Mouse (Mus musculus) left cerebral cortex, postnatal 14 days (tissue): ENCODE results near the gene Tcf20. TPM values are rescaled to one million over a fixed set of nuclear protein-coding genes. Genes with fewer than 3 reads are reported as not detected.

ENCODE experiments used
- DNase-seq, 2 experiments: peaks; one replicate each; pipeline ENCODE4 v3.0.0; 2021 to 2022; ENCODE audit warnings: low spot score in 2 of 2, mixed read lengths in 1 of 2
- intact Hi-C: fragments of 180-260 bp; cut with DNase I; formaldehyde crosslinking; loops from one replicate; pipeline ENCODE4 v1.15.1; 2025
- total RNA-seq, 2 experiments: library from RNA; stranded (reverse); gene quantifications; 2 replicates each; pipeline ENCODE4 v1.2.3; 2021

Gene Tcf20
- total RNA-seq, 2 experiments from 2014 or later = 127 to 151 TPM

- no peak for DNase-seq
- intact Hi-C loops = loop anchor here (10.0 kb wide), 1 partner anchor 70 kb away; the partner anchor contains the start of gene Nfam1
Measured at GRCm38 (mm10) chr15:82964266-82964825, 23.3 kb downstream of the Tcf20 start.

GRCm38 (mm10) chr15:82963556-82964156 lies 24.0 kb downstream of the Tcf20 start:
- intact Hi-C loops = loop anchor here (10.0 kb wide), 1 partner anchor 71 kb away; the partner anchor contains the start of gene Nfam1
- no peak for DNase-seq

- intact Hi-C loops = loop anchor here (10.0 kb wide), 1 partner anchor 72 kb away; the partner anchor contains the start of gene Nfam1
- no peak for DNase-seq
Measured at GRCm38 (mm10) chr15:82963090-82963489, 24.6 kb downstream of the Tcf20 start.

- peak in 1 of 2 experiments; percentile 39 for DNase-seq
- intact Hi-C loops = loop anchor here (10.0 kb wide), 1 partner anchor 72 kb away; the partner anchor contains the start of gene Nfam1
Measured at GRCm38 (mm10) chr15:82962536-82962935, 25.1 kb downstream of the Tcf20 start.

- intact Hi-C loops = loop anchor here (10.0 kb wide), 1 partner anchor 74 kb away; the partner anchor contains the start of gene Nfam1
- no peak for DNase-seq
Measured at GRCm38 (mm10) chr15:82960786-82961561, 26.7 kb downstream of the Tcf20 start.

- intact Hi-C loops = no loop called here
- DNase-seq = no peak
Measured at GRCm38 (mm10) chr15:82959151-82959550, 28.5 kb downstream of the Tcf20 start.

- peak; percentile 48 to 72 for DNase-seq
- intact Hi-C loops = no loop called here
Measured at GRCm38 (mm10) chr15:82958253-82958701, 29.4 kb downstream of the Tcf20 start.

GRCm38 (mm10) chr15:82956721-82957120 lies 31.0 kb downstream of the Tcf20 start:
- intact Hi-C loops = no loop called here
- no peak for DNase-seq

GRCm38 (mm10) chr15:82956310-82956709 lies 31.4 kb downstream of the Tcf20 start:
- intact Hi-C loops = no loop called here
- no peak for DNase-seq

GRCm38 (mm10) chr15:82955286-82955685 lies 32.4 kb downstream of the Tcf20 start:
- intact Hi-C loops = no loop called here
- no peak for DNase-seq

- DNase-seq = no peak
- intact Hi-C loops = no loop called here
Measured at GRCm38 (mm10) chr15:82954034-82954433, 33.6 kb downstream of the Tcf20 start.

- intact Hi-C loops = no loop called here
- no peak for DNase-seq
Measured at GRCm38 (mm10) chr15:82953096-82953495, 34.6 kb downstream of the Tcf20 start.

GRCm38 (mm10) chr15:82952292-82952705 lies 35.4 kb downstream of the Tcf20 start:
- no peak for DNase-seq
- intact Hi-C loops = no loop called here

- DNase-seq = no peak
- intact Hi-C loops = no loop called here
Measured at GRCm38 (mm10) chr15:82950246-82950645, 37.4 kb downstream of the Tcf20 start.

- DNase-seq = no peak
- intact Hi-C loops = no loop called here
Measured at GRCm38 (mm10) chr15:82947431-82947830, 40.2 kb downstream of the Tcf20 start.

- intact Hi-C loops = no loop called here
- no peak for DNase-seq
Measured at GRCm38 (mm10) chr15:82944479-82945195, 43.0 kb downstream of the Tcf20 start.

- peak; percentile 81 to 88 for DNase-seq
- intact Hi-C loops = no loop called here
Measured at GRCm38 (mm10) chr15:82941733-82942132, 45.9 kb downstream of the Tcf20 start.

GRCm38 (mm10) chr15:82940494-82941214 lies 47.0 kb downstream of the Tcf20 start:
- intact Hi-C loops = no loop called here
- DNase-seq = no peak

GRCm38 (mm10) chr15:82938155-82938569 lies 49.5 kb downstream of the Tcf20 start:
- DNase-seq = peak in 1 of 2 experiments; percentile 60
- intact Hi-C loops = no loop called here
